In genomic region chr14:121450504-121451423, GRCm38 (mm10) we compare ENCODE assay signal across 8 mouse cellular contexts. TPM values are rescaled to one million over a fixed set of nuclear protein-coding genes. Genes with fewer than 3 reads are reported as not detected.
A peak's percentile ranks its signal among the peaks of the same experiment; 100 is the strongest.
DNase-seq lines count a peak whose midpoint lies in the region; ATAC-seq and TF ChIP-seq lines count a peak whose summit lies in the region.

No protein-coding gene starts in this region.

- H3K4me2 ChIP-seq in limb, embryonic 13.5 days (replicated peaks) = peak overlapping the region; percentile 62
- H3K4me2 ChIP-seq in midbrain, embryonic 15.5 days = peak overlapping the region; percentile 42

- H3K27me3 ChIP-seq in C2C12 (ENCODE audit: control insufficient read depth, insufficient read depth, insufficient read length) = no peaks in the 10 kb centered on the region
- 0 out of 2 replicates have a peak, but pooled peaks cover 3% of the 10 kb centered on the region for H3K27me3 ChIP-seq in limb, embryonic 13.5 days
- H3K27me3 ChIP-seq in midbrain, embryonic 15.5 days (replicated peaks) = no peaks in the 10 kb centered on the region

- H3K27ac ChIP-seq in bone marrow, adult 2 months (ENCODE audit: control insufficient read depth, insufficient read depth, low read depth, low read length, poor library complexity) = no peak overlapping the region
- H3K27ac ChIP-seq in embryonic fibroblast, embryonic 13.5 days (ENCODE audit: insufficient read depth, low read length) = no peak overlapping the region
- H3K27ac ChIP-seq in limb, embryonic 13.5 days = no peak overlapping the region
- no peak overlapping the region for H3K27ac ChIP-seq in midbrain, embryonic 15.5 days

- TF ChIP-seq POLR2A in bone marrow, adult 2 months (IDR thresholded peaks at IDR 0.05; ENCODE audit: borderline replicate concordance, control insufficient read depth, low read depth, low read length) = no peak
- no peak for TF ChIP-seq POLR2A in embryonic fibroblast, embryonic 13.5 days (IDR thresholded peaks at IDR 0.05; ENCODE audit: low read depth, low read length)

- H3K79me2 ChIP-seq in C2C12 (ENCODE audit: control insufficient read depth, insufficient read depth) = no peaks in the 10 kb centered on the region

- no peak overlapping the region for H3ac ChIP-seq in C2C12 (ENCODE audit: control insufficient read depth, insufficient read length, low read depth)

- ATAC-seq in limb, embryonic 13.5 days (ENCODE audit: low FRiP score, low read depth) = peak; percentile 49; the same call in 1 of the 2 replicates
- 0 out of 2 replicates have a peak, but pooled peaks have one; percentile 25 for ATAC-seq in midbrain, embryonic 15.5 days (replicated peaks)

- no peak overlapping the region for H3K4me3 ChIP-seq in C2C12 (ENCODE audit: insufficient read depth, poor library complexity, severe bottlenecking)
- H3K4me3 ChIP-seq in bone marrow, adult 2 months (replicated peaks; ENCODE audit: control insufficient read depth, low read depth, low read length) = no peak overlapping the region
- peak overlapping the region; percentile 15; the same call in 1 of the 2 replicates for H3K4me3 ChIP-seq in embryonic fibroblast, embryonic 13.5 days (ENCODE audit: insufficient read depth, low read length)
- peak overlapping the region; percentile 27 for H3K4me3 ChIP-seq in limb, embryonic 13.5 days
- H3K4me3 ChIP-seq in midbrain, embryonic 15.5 days = 0 out of 2 replicates have a peak overlapping the region, but pooled peaks have one; percentile 9

- TF ChIP-seq CTCF in C2C12 (IDR thresholded peaks at IDR 0.05; ENCODE audit: control insufficient read depth, insufficient read depth, insufficient read length) = peak; percentile 42
- peak; percentile 48 for TF ChIP-seq CTCF in bone marrow, adult 2 months (IDR thresholded peaks at IDR 0.05; ENCODE audit: control insufficient read depth, insufficient read depth, low read length)
- TF ChIP-seq CTCF in embryonic fibroblast, embryonic 13.5 days (IDR thresholded peaks at IDR 0.05; ENCODE audit: borderline replicate concordance, insufficient read depth, low read length) = no peak

- WGBS in bone marrow, adult 2 months = 12% methylated on average over 18 of the region's 18 CpGs
- 19% methylated on average over 18 of the region's 18 CpGs for WGBS in limb, embryonic 13.5 days
- 19% methylated on average over 18 of the region's 18 CpGs for WGBS in midbrain, embryonic 15.5 days

- no peaks in the 10 kb centered on the region for H3K79me3 ChIP-seq in C2C12 (ENCODE audit: low read depth)

- no peaks in the 10 kb centered on the region for H3K36me3 ChIP-seq in C2C12 (ENCODE audit: control insufficient read depth, insufficient read depth)
- no peaks in the 10 kb centered on the region; the same call in 1 of the 2 replicates for H3K36me3 ChIP-seq in limb, embryonic 13.5 days
- no peaks in the 10 kb centered on the region for H3K36me3 ChIP-seq in midbrain, embryonic 15.5 days (replicated peaks)

- H3K4me1 ChIP-seq in bone marrow, adult 2 months (ENCODE audit: control insufficient read depth, insufficient read depth, low read length) = no peaks in the 10 kb centered on the region
- peaks cover 3% of the 10 kb centered on the region; the same call in 1 of the 2 replicates for H3K4me1 ChIP-seq in embryonic fibroblast, embryonic 13.5 days (ENCODE audit: control insufficient read depth, insufficient read depth, low read length)
- peaks cover 7% of the 10 kb centered on the region; the same call in 1 of the 2 replicates for H3K4me1 ChIP-seq in limb, embryonic 13.5 days
- peaks cover 13% of the 10 kb centered on the region for H3K4me1 ChIP-seq in midbrain, embryonic 15.5 days

- H3K9me3 ChIP-seq in limb, embryonic 13.5 days = peaks cover 7% of the 10 kb centered on the region
- no peaks in the 10 kb centered on the region for H3K9me3 ChIP-seq in midbrain, embryonic 15.5 days

- 0 out of 2 replicates have a peak overlapping the region, but pooled peaks have one; percentile 25 for H3K9ac ChIP-seq in limb, embryonic 13.5 days
- no peak overlapping the region for H3K9ac ChIP-seq in midbrain, embryonic 15.5 days

- peak; percentile 71 to 78 for DNase-seq in heart, adult 9 months (ENCODE audit: low spot score in 2 of 2)
- DNase-seq in kidney, adult 8-10 months = peak; percentile 68 to 70
- DNase-seq in spleen, postnatal 10 days (ENCODE audit: low spot score in 2 of 2) = peak; percentile 47 to 84

TF ChIP-seq in C2C12, 6 proteins besides CTCF, POLR2A, EP300 and RAD21:
- peak; percentile 62 for TF ChIP-seq CEBPB (IDR thresholded peaks at IDR 0.05; ENCODE audit: low read depth)
- no peak for TF ChIP-seq FOSL1 (IDR thresholded peaks at IDR 0.05; ENCODE audit: insufficient read depth, low read length, poor library complexity, severe bottlenecking)
TF ChIP-seq in C2C12: peak in this region for 1.

RNA-seq across cellular contexts. Expression of gene Slc15a1, which starts 54.3 kb away (rescaled TPM):
- polyA plus RNA-seq in C2C12 (2012; fragmentation: generic; extraction: Trizol) = not detected
- polyA plus RNA-seq in bone marrow, adult 2 months (2011; ENCODE audit: insufficient read depth, insufficient read length, low replicate concordance, missing spikeins) = not detected in 2 replicates
- polyA plus RNA-seq in embryonic fibroblast, embryonic 13.5 days (2011; ENCODE audit: insufficient read length, low read depth, missing spikeins) = not detected in 2 replicates
- polyA plus RNA-seq in limb, embryonic 13.5 days (2015; fragmentation: Nextera tagmentation; extraction: Ambion mirVana) = not detected in 2 replicates
- 0.08 TPM in 1 of 2 replicates, not detected in the other for polyA plus RNA-seq in midbrain, embryonic 15.5 days (2015; fragmentation: Nextera tagmentation; extraction: Ambion mirVana)

Comparison
In these comparisons a context has a peak if more than half of its experiments do, and no peak if none do; other contexts are left out.
1. H3K4me3 ChIP-seq: peak in embryonic fibroblast, embryonic 13.5 days (single experiment), limb, embryonic 13.5 days (single experiment) and midbrain, embryonic 15.5 days (single experiment); none in C2C12 (single experiment) and bone marrow, adult 2 months (single experiment).
2. Peak in every context shown above with its lines, with median percentiles within 50 percentile points of each other: DNase-seq.